Mouse (Mus musculus) urinary bladder, postnatal 14 days (tissue): ENCODE measurements around the gene Nxt1.

Experiments
- DNase-seq: peaks from one replicate; pipeline ENCODE4 v3.0.0; 2021; ENCODE audit warnings: low spot score

The Nxt1 gene

GRCm38 (mm10) chr2:148689444-148690140 is 17.2 kb downstream of the Nxt1 start:
- DNase-seq, result no peak

- DNase-seq, result no peak
Observed at GRCm38 (mm10) chr2:148690291-148690690, 17.9 kb downstream of the Nxt1 start.

GRCm38 (mm10) chr2:148690781-148691180 is 18.4 kb downstream of the Nxt1 start:
- no peak for DNase-seq

- DNase-seq, result no peak
Observed at GRCm38 (mm10) chr2:148698571-148698970, 26.2 kb downstream of the Nxt1 start.

GRCm38 (mm10) chr2:148706409-148707201 is 34.2 kb downstream of the Nxt1 start:
- DNase-seq, result no peak

- no peak for DNase-seq
Observed at GRCm38 (mm10) chr2:148707202-148707530, 34.8 kb downstream of the Nxt1 start.

- DNase-seq, result no peak
Observed at GRCm38 (mm10) chr2:148712326-148712725, 39.9 kb downstream of the Nxt1 start.

- no peak for DNase-seq
Observed at GRCm38 (mm10) chr2:148717072-148717471, 44.7 kb downstream of the Nxt1 start.

- DNase-seq, result no peak
Observed at GRCm38 (mm10) chr2:148719271-148719995, 47.0 kb downstream of the Nxt1 start.
